Mouse (Mus musculus): ENCODE measurements around the gene Tpi1. TPM values are rescaled to one million over a fixed set of nuclear protein-coding genes. Genes with fewer than 3 reads are reported as not detected.

Tpi1 gene
- total and polyA plus RNA-seq, 3 experiments = 788 to 884 (median 870) TPM

DNA sequence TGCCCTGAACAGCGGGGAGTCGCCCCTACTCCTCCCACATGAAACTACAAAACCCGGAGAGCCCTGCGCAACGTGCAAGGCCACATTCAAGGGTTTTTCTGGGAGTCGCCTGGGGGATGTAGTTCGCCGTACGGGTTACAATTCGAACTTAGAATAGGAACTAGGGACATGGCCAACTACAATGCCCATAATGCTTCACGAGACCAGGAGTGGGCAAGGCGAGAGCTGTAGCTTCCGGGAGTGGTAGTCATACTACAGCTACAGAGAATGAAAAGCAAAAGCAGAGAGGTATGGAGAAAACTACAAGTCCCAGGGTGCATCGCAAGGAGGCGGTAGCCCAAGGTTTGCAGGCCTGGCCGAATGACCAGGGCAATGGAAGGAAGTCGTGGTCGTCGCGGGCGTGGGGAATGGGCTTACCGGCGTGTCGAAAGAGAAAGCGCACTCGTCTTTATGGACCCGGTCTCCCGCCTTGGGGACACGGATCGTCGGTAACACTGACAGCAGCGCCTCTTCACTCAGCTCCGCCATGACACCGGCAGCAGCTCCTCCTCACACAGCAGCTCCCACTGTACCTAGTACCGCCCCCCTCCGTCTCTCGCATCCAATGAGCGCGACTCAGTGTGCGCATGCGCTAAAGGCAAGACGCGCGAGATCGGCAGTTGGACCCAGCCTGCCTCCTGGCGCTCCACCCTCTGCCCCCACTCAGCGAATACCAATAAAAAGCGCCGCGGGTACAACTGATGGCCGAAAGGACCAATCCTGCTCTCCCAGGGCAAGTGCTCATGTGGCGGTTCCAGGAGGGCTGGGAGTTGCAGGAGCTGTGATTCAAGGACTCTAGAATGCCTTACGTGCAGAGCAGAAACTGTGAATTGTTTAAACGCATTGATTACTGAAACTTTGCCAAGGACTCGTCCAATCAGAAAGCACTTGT, 15.0 kb upstream of the Tpi1 start, which contains the start of the genes Usp5 and Cdca3:
Gene Usp5 (minus strand): TSS at position 617 of the 931 bp plus-strand sequence.
Gene Cdca3 (plus strand): TSS at position 680 of the 931 bp plus-strand sequence.
- Histone ChIP-seq H3K4me1 (ENCODE audit: control insufficient read depth, insufficient read depth, low read length) (peaks cover 1% of the 10 kb centered on the region; the same call in 1 of the 2 replicates), H3K79me2 (replicated peaks; ENCODE audit: control insufficient read depth, insufficient read depth, low read length) (no peaks in the 10 kb centered on the region; the same call in 1 of the 2 replicates), H3K36me3 (ENCODE audit: control insufficient read depth, insufficient read depth, low read length) (no peaks in the 10 kb centered on the region), H3K27me3 (ENCODE audit: control insufficient read depth, insufficient read depth, low read length) (no peaks in the 10 kb centered on the region), H3K4me3 (peak within 1 kb of the TSS; percentile 81), H3K9ac (ENCODE audit: low read depth, low read length) (peak within 1 kb of the TSS; percentile 60), H3K27ac (peak within 1 kb of the TSS; percentile 94)
- TF ChIP-seq CTCF (IDR thresholded peaks at IDR 0.05) (peak; percentile 4; the same call in 1 of the 2 replicates), POLR2A (IDR thresholded peaks at IDR 0.05; ENCODE audit: insufficient read depth, low read depth, low read length) (peak; percentile 60; the same call in 1 of the 2 replicates), EP300 (IDR thresholded peaks at IDR 0.05; ENCODE audit: insufficient read depth, low read depth, low read length) (peak; percentile 46; the same call in 1 of the 2 replicates)
- DNase-seq = peak; percentile 94 to 100
- under 1% methylated on average over 55 of the region's 55 CpGs for WGBS
- intact Hi-C loops (cut with DNase I) = no loop called here

DNA sequence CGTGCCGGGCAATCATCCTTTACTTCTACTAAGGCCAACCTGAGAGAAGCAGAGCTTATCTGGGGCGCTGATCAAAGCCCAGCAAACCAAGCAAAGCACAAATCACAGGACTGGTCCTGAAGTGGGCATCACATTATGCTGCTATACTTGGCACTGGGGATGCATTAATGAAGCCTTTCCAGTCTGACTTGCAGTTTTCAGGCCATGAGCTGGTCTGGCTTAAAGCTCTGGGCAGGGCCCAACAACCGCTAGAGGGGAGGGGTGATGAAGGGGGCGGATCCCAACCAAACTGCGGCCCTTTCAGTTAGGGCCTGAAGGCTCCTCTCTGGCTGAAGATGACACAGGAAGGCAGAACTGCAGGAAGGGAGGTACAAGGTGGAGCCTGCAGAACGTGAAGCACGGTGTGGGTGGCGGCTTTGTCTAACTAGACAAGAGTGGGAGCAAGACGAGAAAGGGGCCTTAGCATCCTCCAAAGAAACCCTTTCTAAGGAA, 14.1 kb upstream of the Tpi1 start:
- DNase-seq = peak in 1 of 2 experiments; percentile 49
- Histone ChIP-seq H3K27me3 (ENCODE audit: control insufficient read depth, insufficient read depth, low read length) (no peaks in the 10 kb centered on the region), H3K4me1 (ENCODE audit: control insufficient read depth, insufficient read depth, low read length) (peaks cover 1% of the 10 kb centered on the region; the same call in 1 of the 2 replicates), H3K9ac (ENCODE audit: low read depth, low read length) (peak overlapping the region; percentile 41), H3K79me2 (replicated peaks; ENCODE audit: control insufficient read depth, insufficient read depth, low read length) (no peaks in the 10 kb centered on the region; the same call in 1 of the 2 replicates), H3K4me3 (peak overlapping the region; percentile 81), H3K27ac (peak overlapping the region; percentile 59), H3K36me3 (ENCODE audit: control insufficient read depth, insufficient read depth, low read length) (no peaks in the 10 kb centered on the region)
- WGBS = 20% methylated on average over 10 of the region's 10 CpGs
- intact Hi-C loops (cut with DNase I) = no loop called here
- no peak for TF ChIP-seq CTCF (IDR thresholded peaks at IDR 0.05)
- no peak for TF ChIP-seq POLR2A (IDR thresholded peaks at IDR 0.05; ENCODE audit: insufficient read depth, low read depth, low read length)
- TF ChIP-seq EP300 (IDR thresholded peaks at IDR 0.05; ENCODE audit: insufficient read depth, low read depth, low read length) = no peak

DNA sequence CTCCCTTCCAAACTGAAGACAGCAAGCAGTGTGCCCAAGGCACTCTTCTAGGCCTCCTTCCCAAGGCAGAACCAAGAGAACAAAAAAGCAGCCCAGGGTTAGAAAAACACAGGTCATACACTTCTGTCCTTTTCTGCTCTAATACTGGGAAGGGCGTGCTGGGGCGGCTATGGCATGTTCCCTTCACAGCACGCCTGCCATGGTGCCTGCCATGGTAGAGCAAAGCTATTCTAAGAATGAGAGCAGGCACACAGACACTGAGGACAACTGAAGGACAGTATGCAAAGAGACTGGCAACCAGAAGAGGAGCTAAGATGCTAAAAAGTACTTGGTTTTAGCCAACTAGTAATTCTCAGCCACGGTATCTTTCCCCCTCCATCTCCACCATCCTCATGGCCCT, 8.0 kb upstream of the Tpi1 start:
- H3K27ac ChIP-seq = peak overlapping the region; percentile 49
- no peaks in the 10 kb centered on the region; the same call in 1 of the 2 replicates for H3K79me2 ChIP-seq (replicated peaks; ENCODE audit: control insufficient read depth, insufficient read depth, low read length)
- DNase-seq = no peak
- no peak overlapping the region for H3K4me3 ChIP-seq
- intact Hi-C loops (cut with DNase I) = no loop called here
- H3K4me1 ChIP-seq (ENCODE audit: control insufficient read depth, insufficient read depth, low read length) = no peaks in the 10 kb centered on the region
- peaks cover 7% of the 10 kb centered on the region for H3K36me3 ChIP-seq (ENCODE audit: control insufficient read depth, insufficient read depth, low read length)
- no peak for TF ChIP-seq EP300 (IDR thresholded peaks at IDR 0.05; ENCODE audit: insufficient read depth, low read depth, low read length)
- TF ChIP-seq CTCF (IDR thresholded peaks at IDR 0.05) = no peak
- no peak for TF ChIP-seq POLR2A (IDR thresholded peaks at IDR 0.05; ENCODE audit: insufficient read depth, low read depth, low read length)
- no peak overlapping the region for H3K9ac ChIP-seq (ENCODE audit: low read depth, low read length)
- 83% methylated on average over 4 of the region's 4 CpGs for WGBS
- no peaks in the 10 kb centered on the region for H3K27me3 ChIP-seq (ENCODE audit: control insufficient read depth, insufficient read depth, low read length)

DNA sequence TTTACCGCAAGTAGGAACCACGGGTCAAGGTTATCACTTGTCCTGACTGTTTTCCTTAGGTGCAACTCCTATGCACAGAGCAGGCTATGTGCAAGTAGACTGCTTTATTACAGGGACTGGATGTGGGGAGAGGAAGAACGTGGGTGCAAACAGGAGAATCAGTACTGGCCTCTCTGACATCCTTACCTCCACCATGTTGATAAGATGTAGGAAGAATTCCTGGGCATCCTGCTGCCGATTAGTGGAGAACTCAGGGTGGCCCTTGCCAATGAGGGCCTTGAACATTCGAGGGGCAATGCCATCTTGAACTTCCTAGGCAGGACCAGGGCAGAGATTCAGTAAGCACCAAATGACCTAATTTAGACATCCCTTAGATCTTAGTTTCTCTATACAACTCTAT, 6.8 kb upstream of the Tpi1 start:
- intact Hi-C loops (cut with DNase I) = no loop called here
- WGBS = 83% methylated on average over 5 of the region's 5 CpGs
- TF ChIP-seq EP300 (IDR thresholded peaks at IDR 0.05; ENCODE audit: insufficient read depth, low read depth, low read length) (no peak), POLR2A (IDR thresholded peaks at IDR 0.05; ENCODE audit: insufficient read depth, low read depth, low read length) (no peak), CTCF (IDR thresholded peaks at IDR 0.05) (no peak)

DNA sequence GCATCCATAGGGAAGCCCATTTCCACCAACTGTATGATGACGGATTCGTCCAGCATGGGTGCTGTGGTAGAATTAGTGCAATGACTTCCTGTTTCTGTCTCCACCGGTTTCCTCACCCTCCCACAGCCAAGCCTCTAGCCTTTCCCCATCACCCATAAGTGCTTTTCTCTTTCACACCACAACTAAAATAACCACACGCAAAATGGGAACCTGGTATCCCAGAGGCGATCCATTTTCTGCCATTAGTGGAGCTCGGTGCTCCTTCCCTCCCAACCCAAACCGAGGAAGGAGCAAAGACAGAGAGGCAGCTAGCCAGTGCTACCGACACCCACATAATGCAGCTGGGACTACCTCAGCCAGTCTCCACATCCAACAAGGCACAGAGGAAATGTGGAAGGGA, 3.9 kb upstream of the Tpi1 start:
- Histone ChIP-seq H3K36me3 (ENCODE audit: control insufficient read depth, insufficient read depth, low read length) (peaks cover 7% of the 10 kb centered on the region), H3K27me3 (ENCODE audit: control insufficient read depth, insufficient read depth, low read length) (no peaks in the 10 kb centered on the region), H3K4me1 (ENCODE audit: control insufficient read depth, insufficient read depth, low read length) (peaks cover 1% of the 10 kb centered on the region; the same call in 1 of the 2 replicates), H3K27ac (no peak overlapping the region), H3K9ac (ENCODE audit: low read depth, low read length) (no peak overlapping the region), H3K4me3 (no peak overlapping the region), H3K79me2 (replicated peaks; ENCODE audit: control insufficient read depth, insufficient read depth, low read length) (no peaks in the 10 kb centered on the region)
- DNase-seq = peak in 1 of 2 experiments; percentile 13
- TF ChIP-seq CTCF (IDR thresholded peaks at IDR 0.05) = no peak
- no peak for TF ChIP-seq EP300 (IDR thresholded peaks at IDR 0.05; ENCODE audit: insufficient read depth, low read depth, low read length)
- TF ChIP-seq POLR2A (IDR thresholded peaks at IDR 0.05; ENCODE audit: insufficient read depth, low read depth, low read length) = no peak
- intact Hi-C loops (cut with DNase I) = no loop called here
- 69% methylated on average over 8 of the region's 8 CpGs for WGBS

More for the DNA sequence above, 6.8 kb upstream of the Tpi1 start:
- H3K27ac ChIP-seq = no peak overlapping the region
- no peaks in the 10 kb centered on the region for H3K27me3 ChIP-seq (ENCODE audit: control insufficient read depth, insufficient read depth, low read length)
- no peak for DNase-seq
- peaks cover 7% of the 10 kb centered on the region for H3K36me3 ChIP-seq (ENCODE audit: control insufficient read depth, insufficient read depth, low read length)
- H3K4me3 ChIP-seq = no peak overlapping the region
- no peaks in the 10 kb centered on the region for H3K4me1 ChIP-seq (ENCODE audit: control insufficient read depth, insufficient read depth, low read length)
- no peaks in the 10 kb centered on the region; the same call in 1 of the 2 replicates for H3K79me2 ChIP-seq (replicated peaks; ENCODE audit: control insufficient read depth, insufficient read depth, low read length)
- H3K9ac ChIP-seq (ENCODE audit: low read depth, low read length) = no peak overlapping the region
